ENCODE assay signal across 8 mouse cellular contexts in genomic region chr9:31210749-31211689, GRCm38 (mm10). TPM values are rescaled to one million over a fixed set of nuclear protein-coding genes. Genes with fewer than 3 reads are reported as not detected.
DNase-seq lines count a peak whose midpoint lies in the region; ATAC-seq and TF ChIP-seq lines count a peak whose summit lies in the region.

No protein-coding gene starts in this region.

- peak overlapping the region; percentile 91 for H3K27ac ChIP-seq in cerebellum, adult 2 months (ENCODE audit: insufficient read depth, low read length)
- H3K27ac ChIP-seq in forebrain, postnatal 0 days (ENCODE audit: low read depth, low read length): peak overlapping the region; percentile 95
- peak overlapping the region; percentile 93 for H3K27ac ChIP-seq in hindbrain, embryonic 11.5 days (ENCODE audit: low read depth, low read length)
- H3K27ac ChIP-seq in small intestine, adult 2 months (ENCODE audit: insufficient read depth, low read depth, low read length): peak overlapping the region; percentile 56

- under 1% methylated on average over 85 of the region's 93 CpGs for WGBS in cerebellum, adult 2 months
- under 1% methylated on average over 90 of the region's 93 CpGs for WGBS in forebrain, postnatal 0 days
- under 1% methylated on average over 63 of the region's 93 CpGs for WGBS in hindbrain, embryonic 11.5 days
- under 1% methylated on average over 78 of the region's 93 CpGs for WGBS in small intestine, adult 2 months

- ATAC-seq in forebrain, postnatal 0 days: peak; percentile 60
- peak; percentile 66 for ATAC-seq in hindbrain, embryonic 11.5 days (ENCODE audit: low FRiP score)

- DNase-seq in adrenal gland, adult (ENCODE audit: inconsistent age in 2 of 2, low spot score in 1 of 2): peak; percentile 61 to 89
- DNase-seq in adrenal gland, adult 8-10 months: no peak
- DNase-seq in cerebellum, adult 2 months: peak; percentile 83 to 84
- peak; percentile 17 for DNase-seq in forebrain, postnatal 0 days
- peak; percentile 60 for DNase-seq in hindbrain, embryonic 11.5 days (ENCODE audit: low spot score)
- DNase-seq in layer of hippocampus, postnatal 36 days: peak; percentile 34 to 41

- H3K4me1 ChIP-seq in cerebellum, adult 2 months (ENCODE audit: control insufficient read depth, insufficient read depth, low read length): peaks cover 3% of the 10 kb centered on the region; the same call in 1 of the 2 replicates
- H3K4me1 ChIP-seq in forebrain, postnatal 0 days (ENCODE audit: insufficient read depth): peaks cover 13% of the 10 kb centered on the region
- H3K4me1 ChIP-seq in hindbrain, embryonic 11.5 days (replicated peaks; ENCODE audit: control insufficient read depth, insufficient read depth, low read length): no peaks in the 10 kb centered on the region
- H3K4me1 ChIP-seq in megakaryocyte, embryonic 14.5 days: peaks cover 20% of the 10 kb centered on the region
- peaks cover 6% of the 10 kb centered on the region for H3K4me1 ChIP-seq in small intestine, adult 2 months (ENCODE audit: control insufficient read depth, insufficient read depth, insufficient read length, low read length)

- H3K27me3 ChIP-seq in cerebellum, adult 2 months (ENCODE audit: control insufficient read depth, insufficient read depth, low read length): no peaks in the 10 kb centered on the region
- H3K27me3 ChIP-seq in forebrain, postnatal 0 days (ENCODE audit: insufficient read depth, low read length): no peaks in the 10 kb centered on the region
- H3K27me3 ChIP-seq in hindbrain, embryonic 11.5 days (ENCODE audit: control insufficient read depth, insufficient read depth, low read length): no peaks in the 10 kb centered on the region
- H3K27me3 ChIP-seq in megakaryocyte, embryonic 14.5 days (replicated peaks): peaks cover 54% of the 10 kb centered on the region
- no peaks in the 10 kb centered on the region for H3K27me3 ChIP-seq in small intestine, adult 2 months (ENCODE audit: control insufficient read depth, insufficient read depth, low read length)

- H3K36me3 ChIP-seq in forebrain, postnatal 0 days (ENCODE audit: insufficient read depth): no peaks in the 10 kb centered on the region
- no peaks in the 10 kb centered on the region for H3K36me3 ChIP-seq in hindbrain, embryonic 11.5 days (ENCODE audit: control insufficient read depth, insufficient read depth, low read length)
- H3K36me3 ChIP-seq in megakaryocyte, embryonic 14.5 days (replicated peaks; ENCODE audit: low read length): no peaks in the 10 kb centered on the region
- H3K36me3 ChIP-seq in small intestine, adult 2 months (ENCODE audit: control insufficient read depth, insufficient read depth, low read length): no peaks in the 10 kb centered on the region

- TF ChIP-seq CTCF in cerebellum, adult 2 months (IDR thresholded peaks at IDR 0.05; ENCODE audit: borderline replicate concordance, insufficient read depth, low read depth, low read length): no peak
- 0 out of 2 replicates have a peak, but pooled peaks have one; percentile 7 for TF ChIP-seq CTCF in forebrain, postnatal 0 days (IDR thresholded peaks at IDR 0.05; ENCODE audit: low read depth)
- TF ChIP-seq CTCF in small intestine, adult 2 months (IDR thresholded peaks at IDR 0.05; ENCODE audit: extremely low read depth, insufficient read length, insufficient replicate concordance, low read depth, low read length): no peak

- peak overlapping the region; percentile 86 for H3K4me2 ChIP-seq in forebrain, postnatal 0 days (ENCODE audit: low read depth)
- peak overlapping the region; percentile 73 for H3K4me2 ChIP-seq in hindbrain, embryonic 11.5 days (replicated peaks; ENCODE audit: low read depth, low read length)

- H3K9me3 ChIP-seq in forebrain, postnatal 0 days (ENCODE audit: low read length): no peaks in the 10 kb centered on the region
- H3K9me3 ChIP-seq in hindbrain, embryonic 11.5 days (ENCODE audit: control insufficient read depth, low read length): no peaks in the 10 kb centered on the region
- no peaks in the 10 kb centered on the region for H3K9me3 ChIP-seq in megakaryocyte, embryonic 14.5 days

- TF ChIP-seq POLR2A in cerebellum, adult 2 months (IDR thresholded peaks at IDR 0.05; ENCODE audit: borderline replicate concordance, insufficient read depth, low read length): no peak
- no peak for TF ChIP-seq POLR2A in small intestine, adult 2 months (IDR thresholded peaks at IDR 0.05; ENCODE audit: low read depth, low read length)

- H3K4me3 ChIP-seq in cerebellum, adult 2 months (replicated peaks; ENCODE audit: insufficient read depth, low read depth, low read length): peak overlapping the region; percentile 95
- peak overlapping the region; percentile 94 for H3K4me3 ChIP-seq in forebrain, postnatal 0 days (ENCODE audit: low read depth, low read length)
- peak overlapping the region; percentile 89 for H3K4me3 ChIP-seq in hindbrain, embryonic 11.5 days (ENCODE audit: low read depth, low read length)
- peak overlapping the region; percentile 95 for H3K4me3 ChIP-seq in megakaryocyte, embryonic 14.5 days (replicated peaks)
- H3K4me3 ChIP-seq in small intestine, adult 2 months (ENCODE audit: low read depth, low read length): peak overlapping the region; percentile 92

- H3K9ac ChIP-seq in forebrain, postnatal 0 days: peak overlapping the region; percentile 96
- H3K9ac ChIP-seq in hindbrain, embryonic 11.5 days (ENCODE audit: low read depth, low read length): peak overlapping the region; percentile 92

RNA-seq across cellular contexts. Expression of gene Aplp2, which starts 0.6 kb away (rescaled TPM):
- total RNA-seq in adrenal gland, adult 8-10 months (2022): 100 to 1,000 TPM; 633 to 794 (median 714) TPM
- polyA plus RNA-seq in cerebellum, adult 2 months (2012; rRNA removed): 1,017 and 1,095 TPM in 2 replicates
- 240 and 341 TPM in 2 replicates for total RNA-seq in forebrain, postnatal 0 days (2014; rRNA removed)
- polyA plus RNA-seq in forebrain, postnatal 0 days (2015; fragmentation: Nextera tagmentation; extraction: Ambion mirVana): 251 and 328 TPM in 2 replicates
- 240 and 278 TPM in 2 replicates for polyA plus RNA-seq in hindbrain, embryonic 11.5 days (2014; fragmentation: Nextera tagmentation; extraction: Ambion mirVana)
- total RNA-seq in layer of hippocampus, postnatal 36 days (2021): 100 to 1,000 TPM; 440 to 478 TPM
- polyA plus RNA-seq in megakaryocyte, embryonic 14.5 days (2012; ENCODE audit: insufficient read depth, low replicate concordance): 4.7 TPM in 1 of 2 replicates, not detected in the other
- 93.8 and 147 TPM in 2 replicates for polyA plus RNA-seq in small intestine, adult 2 months (2012; rRNA removed)

Comparison
In these comparisons a context has a peak if more than half of its experiments do, and no peak if none do; other contexts are left out.
1. RNA of gene Aplp2, which starts 0.6 kb away (polyA plus RNA-seq): 1,017 to 1,095 TPM in cerebellum, adult 2 months, 251 to 328 TPM in forebrain, postnatal 0 days, 240 to 278 TPM in hindbrain, embryonic 11.5 days and 93.8 to 147 TPM in small intestine, adult 2 months; 4.7 TPM in megakaryocyte, embryonic 14.5 days; every median in the first group is over 10 times any median in the second.
2. Peak in every context shown above with its lines, with median percentiles within 50 percentile points of each other: H3K27ac ChIP-seq and H3K4me3 ChIP-seq.